19 mouse cellular contexts compared by ENCODE assay signal in genomic region chr4:98428371-98428770, GRCm38 (mm10). TPM values are rescaled to one million over a fixed set of nuclear protein-coding genes. Genes with fewer than 3 reads are reported as not detected.
DNase-seq lines count a peak whose midpoint lies in the region; ATAC-seq and TF ChIP-seq lines count a peak whose summit lies in the region.
"Had no signal": no experiment of that assay in that cellular context is flagged by ENCODE, and none has a peak within 500 bp of the region (broad histone marks: within the 10 kb centered on the region; RNA-seq: fewer than 3 reads in every experiment).

No protein-coding gene starts in this region.

- WGBS in heart, adult 2 months: 48% methylated on average over 8 of the region's 8 CpGs
- WGBS in heart, embryonic 15.5 days: 35% methylated on average over 8 of the region's 8 CpGs

- no peak for DNase-seq in heart, adult 2 months
- DNase-seq in heart, postnatal 36 days: no peak
- DNase-seq in kidney, postnatal 4 days: peak; percentile 22 to 56
- no peak for DNase-seq in kidney, adult 8-10 months
- DNase-seq in skeletal muscle tissue, adult 2 months (ENCODE audit: low read depth, low spot score): peak; percentile 10
- no peak for DNase-seq in layer of hippocampus, adult 18-20 months (ENCODE audit: low spot score in 2 of 2)
- DNase-seq: adrenal gland, postnatal 36 days; cerebellum, adult 8-10 months; gastrocnemius, postnatal 25 days; liver, embryonic 13.5 days; lung, postnatal 14 days had no signal

- H3K36me3 ChIP-seq in heart, adult 2 months (ENCODE audit: control insufficient read depth, insufficient read depth, low read length): no peaks in the 10 kb centered on the region
- no peaks in the 10 kb centered on the region for H3K36me3 ChIP-seq in heart, embryonic 15.5 days
- H3K36me3 ChIP-seq: forebrain, embryonic 10.5 days; liver, embryonic 13.5 days had no signal

- no peak overlapping the region; the same call in 1 of the 2 replicates for H3K4me2 ChIP-seq in heart, embryonic 15.5 days
- H3K4me2 ChIP-seq: embryonic facial prominence, embryonic 15.5 days; limb, embryonic 12.5 days; liver, embryonic 13.5 days had no signal

- no peaks in the 10 kb centered on the region for H3K9me3 ChIP-seq in heart, embryonic 15.5 days (replicated peaks)
- H3K9me3 ChIP-seq: embryonic facial prominence, embryonic 15.5 days; forebrain, embryonic 10.5 days; limb, embryonic 12.5 days; liver, embryonic 13.5 days; megakaryocyte, embryonic 14.5 days had no signal

- no peak overlapping the region for H3K4me3 ChIP-seq in heart, adult 2 months
- no peak overlapping the region for H3K4me3 ChIP-seq in heart, embryonic 15.5 days
- H3K4me3 ChIP-seq: embryonic facial prominence, embryonic 15.5 days; forebrain, embryonic 10.5 days; left cerebral cortex, adult 2 months; limb, embryonic 12.5 days; liver, embryonic 13.5 days; megakaryocyte, embryonic 14.5 days had no signal

- no peak for TF ChIP-seq CTCF in heart, adult 2 months (IDR thresholded peaks at IDR 0.05)

- no peaks in the 10 kb centered on the region for H3K27me3 ChIP-seq in heart, adult 2 months (ENCODE audit: control insufficient read depth, insufficient read depth, low read length)
- no peaks in the 10 kb centered on the region for H3K27me3 ChIP-seq in heart, embryonic 15.5 days
- H3K27me3 ChIP-seq: embryonic facial prominence, embryonic 15.5 days; limb, embryonic 12.5 days; liver, embryonic 13.5 days; megakaryocyte, embryonic 14.5 days; Patski had no signal

- H3K4me1 ChIP-seq in heart, adult 2 months (ENCODE audit: control insufficient read depth, insufficient read depth, low read length): no peaks in the 10 kb centered on the region
- H3K4me1 ChIP-seq in heart, embryonic 15.5 days (replicated peaks): peaks cover 7% of the 10 kb centered on the region; the same call in 1 of the 2 replicates
- H3K4me1 ChIP-seq: embryonic facial prominence, embryonic 15.5 days; forebrain, embryonic 10.5 days; limb, embryonic 12.5 days; liver, embryonic 13.5 days had no signal

- H3K9ac ChIP-seq in heart, adult 2 months (ENCODE audit: low read depth, low read length): no peak overlapping the region
- no peak overlapping the region for H3K9ac ChIP-seq in heart, embryonic 15.5 days
- H3K9ac ChIP-seq: embryonic facial prominence, embryonic 15.5 days; limb, embryonic 12.5 days; liver, embryonic 13.5 days had no signal

- no peak overlapping the region for H3K27ac ChIP-seq in heart, adult 2 months
- peak overlapping the region; percentile 50 for H3K27ac ChIP-seq in heart, embryonic 15.5 days
- H3K27ac ChIP-seq: embryonic facial prominence, embryonic 15.5 days; forebrain, embryonic 10.5 days; left cerebral cortex, adult 2 months; limb, embryonic 12.5 days; liver, embryonic 13.5 days had no signal

- no peak for TF ChIP-seq POLR2A in heart, adult 2 months (IDR thresholded peaks at IDR 0.05; ENCODE audit: insufficient read depth, low read depth, low read length)

- H3K79me2 ChIP-seq in heart, adult 2 months (replicated peaks; ENCODE audit: control insufficient read depth, insufficient read depth, low read length): no peaks in the 10 kb centered on the region

- ATAC-seq in heart, embryonic 15.5 days (replicated peaks; ENCODE audit: insufficient number of reproducible peaks, insufficient read depth, low FRiP score, low read depth): peak; percentile 73
- ATAC-seq: activated CD4-positive, CD25-positive, alpha-beta regulatory T cell, adult 4 months; Patski had no signal

- intact Hi-C loops in heart, adult 2 months (cut with DNase I): no loop called here
- intact Hi-C loops in heart, postnatal 36 days (cut with DNase I): no loop called here

- TF ChIP-seq EP300 in heart, adult 2 months (IDR thresholded peaks at IDR 0.05; ENCODE audit: insufficient read depth, low read depth, low read length): 0 out of 2 replicates have a peak, but pooled peaks have one; percentile 28

RNA-seq across cellular contexts. Expression of gene Patj, which starts 32.8 kb away (rescaled TPM):
- 10 to 100 TPM; 13.8 to 14.5 TPM for total RNA-seq in heart, adult 2 months (2021)
- polyA plus RNA-seq in heart, adult 2 months (2012; rRNA removed): 6.1 and 11.8 TPM in 2 replicates
- total RNA-seq in heart, postnatal 36 days (2021): 10 to 100 TPM; 17.6 to 18.0 TPM
- 5.9 and 10.4 TPM in 2 replicates for polyA plus RNA-seq in heart, embryonic 15.5 days (2015; fragmentation: Nextera tagmentation; extraction: Ambion mirVana)
- 1 to 10 TPM; 4.5 to 5.5 TPM for total RNA-seq in layer of hippocampus, adult 18-20 months (2021)

RNA-seq across cellular contexts. Expression of gene Tm2d1, which starts 45.3 kb away (rescaled TPM):
- total RNA-seq in heart, adult 2 months (2021): 10 to 100 TPM; 44.0 to 49.2 TPM
- 20.0 and 39.1 TPM in 2 replicates for polyA plus RNA-seq in heart, adult 2 months (2012; rRNA removed)
- total RNA-seq in heart, postnatal 36 days (2021): 10 to 100 TPM; 41.2 to 41.3 TPM
- 85.7 and 112 TPM in 2 replicates for polyA plus RNA-seq in heart, embryonic 15.5 days (2015; fragmentation: Nextera tagmentation; extraction: Ambion mirVana)
- total RNA-seq in layer of hippocampus, adult 18-20 months (2021): 10 to 100 TPM; 40.0 to 41.4 TPM

Comparison
In these comparisons a context has a peak if more than half of its experiments do, and no peak if none do; other contexts are left out.
1. DNase-seq: peak in kidney, postnatal 4 days (2 of 2) and skeletal muscle tissue, adult 2 months (single experiment); none in heart, adult 2 months (0 of 2), heart, postnatal 36 days (0 of 2), kidney, adult 8-10 months (0 of 2) and layer of hippocampus, adult 18-20 months (0 of 2).